Mouse (Mus musculus) heart, adult 2 months (tissue): ENCODE measurements around the gene Kat5. TPM values are rescaled to one million over a fixed set of nuclear protein-coding genes. Genes with fewer than 3 reads are reported as not detected.

Source experiments
- DNase-seq, 2 experiments: peaks; one replicate each; pipeline ENCODE4 v3.0.0; 2021
- H3K27ac ChIP-seq: fragments of 200-600 bp; 2 replicates; pipeline ENCODE4 v1.8.1; 2022
- H3K27me3 ChIP-seq: fragments of 200-500 bp; 2 replicates; pipeline ENCODE4 v1.6.1; 2012; ENCODE audit warnings: mild to moderate bottlenecking, low read length, inconsistent platforms, mixed read lengths; ENCODE audit not compliant: control insufficient read depth, insufficient read depth
- H3K36me3 ChIP-seq: fragments of 200-500 bp; 2 replicates; pipeline ENCODE4 v1.6.1; 2012; ENCODE audit warnings: low read length, inconsistent platforms; ENCODE audit not compliant: control insufficient read depth, insufficient read depth
- H3K4me1 ChIP-seq: fragments of 200-500 bp; 2 replicates; pipeline ENCODE4 v1.6.1; 2011; ENCODE audit warnings: low read length; ENCODE audit not compliant: control insufficient read depth, insufficient read depth
- H3K4me3 ChIP-seq: fragments of 200-600 bp; 2 replicates; pipeline ENCODE4 v1.8.1; 2022
- H3K79me2 ChIP-seq: fragments of 200-500 bp; replicated peaks from 2 replicates; pipeline ENCODE4 v1.6.1; 2012; ENCODE audit warnings: mild to moderate bottlenecking, inconsistent platforms, low read length, moderate library complexity, mixed read lengths; ENCODE audit not compliant: control insufficient read depth, insufficient read depth
- H3K9ac ChIP-seq: fragments of 200-500 bp; 2 replicates; pipeline ENCODE4 v1.6.1; 2012; ENCODE audit warnings: low read depth, mild to moderate bottlenecking, control low read depth, inconsistent platforms, low read length, mixed read lengths
- CTCF ChIP-seq: fragments of 200-600 bp; IDR thresholded peaks from 2 replicates; pipeline ENCODE4 v1.8.1; 2022; ENCODE audit warnings: antibody characterized with exemption, mild to moderate bottlenecking, moderate library complexity
- EP300 ChIP-seq: fragments of 200-500 bp; IDR thresholded peaks from 2 replicates; pipeline ENCODE4 v1.6.1; 2011; ENCODE audit warnings: low read depth, low read length, control low read depth; ENCODE audit not compliant: insufficient read depth
- POLR2A ChIP-seq: fragments of 200-500 bp; IDR thresholded peaks from 2 replicates; pipeline ENCODE4 v1.6.1; 2011; ENCODE audit warnings: mild to moderate bottlenecking, low read depth, low read length, control low read depth; ENCODE audit not compliant: insufficient read depth
- WGBS: fragments of 180-500 bp; shearing (Covaris S2); methylation state at CpG from one replicate; pipeline ENCODE4 v1.1.7; 2018; 5-methylcytosine and 5-hydroxymethylcytosine counted together
- intact Hi-C: fragments of 180-260 bp; cut with DNase I; formaldehyde crosslinking; loops from one replicate; pipeline ENCODE4 v1.15.1; 2025
- polyA plus RNA-seq: library from polyadenylated mRNA; depleted of rRNA; stranded (reverse); fragments of >200 nt; gene quantifications from 2 replicates; pipeline ENCODE4 v1.2.3, GENCODE M21; 2012
- total RNA-seq, 2 experiments: library from RNA; stranded (reverse); gene quantifications; 2 replicates each; pipeline ENCODE4 v1.2.3; 2021

The Kat5 gene
- total and polyA plus RNA-seq, 3 experiments = 27.0 to 36.1 (median 27.5) TPM

DNA sequence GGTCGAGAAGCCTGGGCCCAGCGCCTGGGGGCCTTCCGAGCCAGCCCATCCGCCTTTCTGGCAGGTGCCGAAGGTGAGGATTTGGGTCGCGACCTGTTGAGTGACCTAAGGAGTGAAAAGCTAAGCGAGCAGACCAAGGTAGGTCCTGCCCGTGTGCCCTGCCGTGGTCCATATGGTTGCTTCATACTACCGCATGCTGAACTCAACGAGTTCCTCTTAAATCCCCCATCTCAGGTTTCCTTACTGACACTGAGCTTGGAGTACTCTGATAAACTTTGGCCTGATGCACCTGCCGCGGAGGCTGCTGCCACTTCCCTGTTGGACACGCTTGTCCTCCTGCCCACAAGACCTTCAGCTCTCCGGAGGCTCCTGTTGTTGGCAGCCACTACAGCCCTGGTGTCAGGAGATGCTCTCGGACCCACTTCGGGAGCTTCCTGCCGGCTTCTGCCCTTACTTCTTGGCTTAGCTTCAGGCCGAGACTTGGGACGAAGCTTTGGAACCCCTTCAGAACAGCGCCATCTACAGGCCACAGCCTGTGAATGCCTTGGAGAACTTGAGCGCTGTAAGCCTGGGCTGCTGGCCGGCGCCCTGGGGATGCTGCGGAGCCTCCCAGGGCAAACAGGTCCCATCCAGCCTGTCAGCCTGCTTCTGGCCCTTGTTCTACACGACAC is 41.4 kb downstream of the Kat5 start:
- Histone ChIP-seq H3K79me2 (peaks cover 1% of the 10 kb centered on the region; the same call in 1 of the 2 replicates), H3K9ac (peak overlapping the region; percentile 86), H3K4me3 (peak overlapping the region; percentile 89), H3K4me1 (peaks cover 4% of the 10 kb centered on the region; the same call in 1 of the 2 replicates), H3K27ac (peak overlapping the region; percentile 96), H3K36me3 (no peaks in the 10 kb centered on the region), H3K27me3 (no peaks in the 10 kb centered on the region)
- TF ChIP-seq POLR2A (no peak), EP300 (peak; percentile 68), CTCF (peak; percentile 89)
- peak; percentile 84 to 85 for DNase-seq
- intact Hi-C loops = loop anchor here (1.0 to 2.0 kb wide), 4 partner anchors 34 to 68 kb away; partner anchors contain the start of gene Rela
- 6% methylated on average over 27 of the region's 27 CpGs for WGBS

DNA sequence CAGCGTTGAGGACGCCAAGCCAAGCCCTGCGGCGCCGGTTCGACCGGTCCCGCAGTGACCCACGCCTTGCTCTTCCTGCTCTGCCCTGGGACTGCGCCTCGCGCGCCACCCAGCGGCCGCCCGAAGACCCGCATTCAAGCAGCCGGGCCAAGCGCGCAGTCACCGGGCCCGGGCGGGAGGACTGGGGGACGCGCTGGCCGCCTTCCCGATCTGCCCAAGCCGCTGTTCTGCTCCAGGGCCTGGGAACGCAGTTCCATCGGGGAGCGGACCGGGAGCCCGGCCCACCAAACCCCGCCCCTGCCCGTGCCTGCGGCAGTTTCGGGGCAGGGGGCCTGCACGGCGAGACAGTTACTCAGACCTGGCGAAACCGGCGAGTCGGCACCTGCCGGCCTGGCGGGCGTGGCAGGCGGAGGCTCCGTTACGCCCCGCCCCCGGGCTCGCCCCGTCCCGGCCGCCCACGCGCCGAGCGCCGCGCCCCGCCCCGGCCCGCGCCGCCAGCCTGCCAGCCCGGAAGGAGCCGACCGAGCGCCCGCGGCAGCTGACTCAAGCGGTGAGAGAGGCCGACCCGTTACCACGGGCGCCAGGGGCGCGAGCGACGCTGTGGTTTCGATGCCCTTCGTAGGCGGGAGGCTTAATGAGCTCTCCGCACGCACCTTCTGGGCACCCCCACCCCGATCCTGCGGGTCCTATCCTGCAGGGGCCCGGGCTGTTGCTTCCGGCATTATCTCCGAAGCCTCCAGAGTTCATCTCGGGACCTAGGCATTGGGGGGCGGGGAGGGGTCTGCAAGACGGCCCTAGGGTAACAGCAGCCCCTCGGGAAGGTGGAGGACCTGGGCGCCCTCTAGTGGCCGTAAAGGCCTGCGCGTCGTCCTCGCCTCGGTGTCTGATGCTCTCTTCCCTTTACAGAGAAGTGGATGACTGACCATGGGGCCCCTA is 42.2 kb downstream of the Kat5 start, which contains the start of gene Ap5b1:
Gene Ap5b1 (plus strand): TSS at position 492 of the 936 bp plus-strand sequence.
- no peaks in the 10 kb centered on the region for H3K27me3 ChIP-seq

DNA sequence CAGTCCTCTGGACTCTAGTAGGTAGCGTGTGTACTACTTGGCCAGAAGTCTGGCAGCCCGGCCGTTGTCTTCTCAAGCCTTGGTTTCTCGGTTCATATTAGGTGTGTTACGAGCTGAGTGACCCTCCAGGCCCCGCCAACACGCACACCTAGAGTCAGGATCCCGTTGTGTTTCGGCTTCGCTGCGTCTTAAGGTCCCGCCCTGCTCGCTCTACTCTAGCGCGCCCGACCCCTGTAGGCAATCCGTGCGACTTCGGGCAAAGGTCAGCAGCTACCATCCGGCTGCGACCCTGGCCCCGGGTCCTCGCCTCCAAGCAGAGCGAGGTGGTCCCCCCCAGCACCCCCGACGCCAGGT is 42.9 kb downstream of the Kat5 start:
- H3K27ac ChIP-seq = peak overlapping the region; percentile 96
- H3K4me3 ChIP-seq = peak overlapping the region; percentile 89
- H3K36me3 ChIP-seq = no peaks in the 10 kb centered on the region
- no peak for DNase-seq
- H3K4me1 ChIP-seq = peaks cover 4% of the 10 kb centered on the region; the same call in 1 of the 2 replicates
- 2% methylated on average over 26 of the region's 26 CpGs for WGBS
- intact Hi-C loops = no loop called here
- TF ChIP-seq CTCF (no peak), EP300 (no peak), POLR2A (no peak)
- H3K79me2 ChIP-seq = peaks cover 1% of the 10 kb centered on the region; the same call in 1 of the 2 replicates
- H3K9ac ChIP-seq = peak overlapping the region; percentile 86
- no peaks in the 10 kb centered on the region for H3K27me3 ChIP-seq

More for the DNA sequence above, 42.2 kb downstream of the Kat5 start, which contains the start of gene Ap5b1:
- H3K36me3 ChIP-seq = no peaks in the 10 kb centered on the region
- TF ChIP-seq CTCF (peak; percentile 97), POLR2A (peak; percentile 64), EP300 (0 out of 2 replicates have a peak, but pooled peaks have one; percentile 39)
- WGBS = under 1% methylated on average over 86 of the region's 102 CpGs
- H3K9ac ChIP-seq = peak within 1 kb of the TSS; percentile 86
- H3K4me3 ChIP-seq = peak within 1 kb of the TSS; percentile 89
- intact Hi-C loops = loop anchor here (1.0 to 2.0 kb wide), 4 partner anchors 34 to 69 kb away; partner anchors contain the start of gene Rela
- H3K79me2 ChIP-seq = peaks cover 1% of the 10 kb centered on the region; the same call in 1 of the 2 replicates
- peak within 1 kb of the TSS; percentile 96 for H3K27ac ChIP-seq
- peaks cover 4% of the 10 kb centered on the region; the same call in 1 of the 2 replicates for H3K4me1 ChIP-seq
- peak; percentile 93 to 95 for DNase-seq

DNA sequence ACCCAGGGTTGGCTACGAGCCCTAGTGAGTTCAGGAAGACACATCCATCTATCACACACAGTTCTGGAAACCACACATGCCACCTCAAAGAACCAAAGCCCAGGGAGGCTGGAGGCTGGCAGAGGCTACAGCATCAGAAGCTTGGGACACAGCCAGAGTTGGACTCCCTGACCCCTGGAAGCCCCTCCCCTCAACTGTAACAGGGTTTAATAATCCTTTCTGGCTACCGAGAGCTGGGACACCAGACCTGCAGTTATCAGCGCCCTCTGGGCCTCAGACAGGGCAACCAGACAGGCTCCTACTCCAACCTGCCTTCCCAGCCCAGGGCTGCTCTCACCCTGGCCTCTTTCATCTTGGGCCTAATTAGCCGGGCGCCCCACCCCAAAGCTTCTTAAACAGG is 43.7 kb downstream of the Kat5 start:
- 91% methylated on average over 5 of the region's 5 CpGs for WGBS
- peaks cover 1% of the 10 kb centered on the region; the same call in 1 of the 2 replicates for H3K79me2 ChIP-seq
- DNase-seq = no peak
- H3K36me3 ChIP-seq = no peaks in the 10 kb centered on the region
- no peak overlapping the region for H3K27ac ChIP-seq
- no peak overlapping the region for H3K4me3 ChIP-seq
- no peak overlapping the region for H3K9ac ChIP-seq
- no peaks in the 10 kb centered on the region; the same call in 1 of the 2 replicates for H3K27me3 ChIP-seq
- no peak for TF ChIP-seq CTCF
- TF ChIP-seq EP300 = no peak
- TF ChIP-seq POLR2A = no peak
- H3K4me1 ChIP-seq = peaks cover 4% of the 10 kb centered on the region; the same call in 1 of the 2 replicates
- intact Hi-C loops = no loop called here

DNA sequence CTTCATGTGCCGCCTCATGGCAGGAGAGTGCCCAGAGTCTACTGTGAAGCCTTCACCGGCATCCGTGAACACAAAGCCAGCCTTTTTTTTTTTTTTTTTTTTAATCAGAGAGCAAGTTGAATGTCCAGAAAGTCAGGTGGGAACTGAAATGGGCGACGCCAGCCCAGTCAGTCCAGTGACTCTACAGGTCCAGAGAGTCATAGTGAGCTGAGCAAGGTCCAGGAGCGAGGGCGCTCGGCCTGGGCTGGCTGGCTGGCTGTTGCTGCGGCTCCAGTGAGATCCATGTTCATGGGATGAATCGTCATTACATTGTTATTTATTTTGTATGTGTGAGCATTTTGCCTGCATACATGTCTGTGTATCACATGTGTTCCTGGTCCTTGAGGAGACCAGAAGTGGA is 47.3 kb downstream of the Kat5 start:
- H3K4me1 ChIP-seq = peaks cover 4% of the 10 kb centered on the region; the same call in 1 of the 2 replicates
- no peak overlapping the region for H3K27ac ChIP-seq
- H3K79me2 ChIP-seq = no peaks in the 10 kb centered on the region
- no peaks in the 10 kb centered on the region for H3K36me3 ChIP-seq
- 89% methylated on average over 10 of the region's 10 CpGs for whole genome bisulfite sequencing
- intact Hi-C loops = no loop called here
- no peak for DNase-seq
- TF ChIP-seq EP300 (no peak), CTCF (no peak), POLR2A (no peak)
- peaks cover 17% of the 10 kb centered on the region for H3K27me3 ChIP-seq
- H3K4me3 ChIP-seq = no peak overlapping the region
- H3K9ac ChIP-seq = no peak overlapping the region
